Mouse (Mus musculus) cortical plate, adult 2 months (tissue): ENCODE measurements at regions not wholly inside any gene's neighbourhood (a gene's known extent, or its start where the extent isn't known, plus 50 kb on each side); places are given as distances from the start of the nearest gene placed in this dataset.

ENCODE experiments used
- CTCF ChIP-seq: fragments of 200-500 bp; IDR thresholded peaks from 2 replicates; pipeline ENCODE4 v1.5.1; 2011; ENCODE audit warnings: mild to moderate bottlenecking, control low read depth, low read length; ENCODE audit not compliant: insufficient read depth; ENCODE audit errors: extremely low read depth
- POLR2A ChIP-seq: fragments of 200-500 bp; IDR thresholded peaks from 2 replicates; pipeline ENCODE4 v1.6.1; 2011; ENCODE audit warnings: mild to moderate bottlenecking, low read length, control low read depth; ENCODE audit not compliant: insufficient read depth; ENCODE audit errors: extremely low read depth

DNA sequence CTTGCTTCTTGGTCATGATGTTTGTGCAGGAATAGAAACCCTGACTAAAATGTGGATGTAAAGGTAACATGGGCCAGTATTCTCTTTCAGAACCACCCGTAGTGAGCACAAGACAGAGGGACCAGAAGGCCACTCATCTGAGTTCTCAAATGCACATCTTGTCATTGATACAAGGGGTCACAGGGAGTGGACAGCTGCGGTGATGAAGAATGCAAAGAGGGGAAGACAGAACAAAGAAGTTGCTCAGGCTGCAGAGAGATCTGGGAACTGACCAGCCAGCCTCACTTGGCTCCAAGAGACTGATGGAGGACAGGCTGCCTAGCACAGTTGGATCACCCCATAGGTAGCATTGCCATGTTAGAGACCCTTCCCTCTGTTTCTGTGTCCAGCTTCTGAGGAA is 181.1 kb downstream of the Xxylt1 start:
- TF ChIP-seq POLR2A (no peak), CTCF (no peak)
